Mouse (Mus musculus) E14TG2a.4 (cell line): ENCODE results near the gene Rfx5.
"Not testable (repeated sequence)": the region's sequence is repeated elsewhere in the genome, so short reads cannot be mapped to it uniquely, and the experiment has no call there.

Source experiments
- CTCF ChIP-seq: conservative IDR thresholded peaks from 2 replicates; pipeline ENCODE4 v1.5.1; 2014; ENCODE audit warnings: low read length
- NANOG ChIP-seq: IDR thresholded peaks from 2 replicates; pipeline ENCODE4 v1.6.1; 2014; ENCODE audit warnings: borderline replicate concordance, low read length, mixed read lengths
- POU5F1 ChIP-seq: IDR thresholded peaks from 2 replicates; pipeline ENCODE4 v1.6.1; 2014; ENCODE audit warnings: low read length, borderline replicate concordance

GRCm38 (mm10) chr3:94940033-94940432 lies 13.8 kb upstream of the Rfx5 start:
- TF ChIP-seq CTCF, POU5F1, NANOG: not testable (repeated sequence)
